Mouse (Mus musculus) small intestine, adult 2 months (tissue): ENCODE results near the gene Comt. TPM values are rescaled to one million over a fixed set of nuclear protein-coding genes. Genes with fewer than 3 reads are reported as not detected.
A peak's percentile ranks its signal among the peaks of the same experiment; 100 is the strongest.

Experiments
- H3K27ac ChIP-seq: fragments of 200-500 bp; 2 replicates; pipeline ENCODE4 v1.5.1; 2012; ENCODE audit warnings: low read depth, low read length, control low read depth, inconsistent platforms; ENCODE audit not compliant: insufficient read depth
- H3K27me3 ChIP-seq: fragments of 200-500 bp; 2 replicates; pipeline ENCODE4 v1.6.1; 2012; ENCODE audit warnings: mild to moderate bottlenecking, moderate library complexity, low read length, inconsistent platforms; ENCODE audit not compliant: control insufficient read depth, insufficient read depth
- H3K36me3 ChIP-seq: fragments of 200-500 bp; 2 replicates; pipeline ENCODE4 v1.6.1; 2012; ENCODE audit warnings: mild to moderate bottlenecking, low read length, control low read depth, inconsistent platforms; ENCODE audit not compliant: control insufficient read depth, insufficient read depth
- H3K4me1 ChIP-seq: fragments of 200-500 bp; 2 replicates; pipeline ENCODE4 v1.6.1; 2012; ENCODE audit warnings: low read length, inconsistent platforms, mixed read lengths; ENCODE audit not compliant: control insufficient read depth, insufficient read depth, insufficient read length
- H3K4me3 ChIP-seq: fragments of 200-500 bp; 2 replicates; pipeline ENCODE4 v1.5.1; 2012; ENCODE audit warnings: low read depth, mild to moderate bottlenecking, control low read depth, inconsistent platforms, low read length, moderate library complexity
- CTCF ChIP-seq: fragments of 200-500 bp; IDR thresholded peaks from 2 replicates; pipeline ENCODE4 v1.5.1; 2012; ENCODE audit warnings: low read depth, mild to moderate bottlenecking, control low read depth, inconsistent platforms, low read length, moderate library complexity, mixed read lengths; ENCODE audit not compliant: insufficient replicate concordance, insufficient read length; ENCODE audit errors: extremely low read depth
- POLR2A ChIP-seq: fragments of 200-500 bp; IDR thresholded peaks from 2 replicates; pipeline ENCODE4 v1.6.1; 2012; ENCODE audit warnings: low read depth, mild to moderate bottlenecking, control low read depth, inconsistent platforms, low read length, moderate library complexity
- WGBS: fragments of 180-500 bp; shearing (Covaris S2); methylation state at CpG from one replicate; pipeline ENCODE4 v1.1.7; 2018; 5-methylcytosine and 5-hydroxymethylcytosine counted together
- polyA plus RNA-seq: library from polyadenylated mRNA; depleted of rRNA; stranded (reverse); fragments of >200 nt; gene quantifications from 2 replicates; pipeline ENCODE4 v1.2.3, GENCODE M21; 2012

The Comt gene
- polyA plus RNA-seq, 1 experiment = 214 TPM

- WGBS = 29% methylated on average over 6 of the region's 6 CpGs
These were observed 9.5 kb upstream of the Comt start for GRCm38 (mm10) chr16:18436128-18436527.

DNA sequence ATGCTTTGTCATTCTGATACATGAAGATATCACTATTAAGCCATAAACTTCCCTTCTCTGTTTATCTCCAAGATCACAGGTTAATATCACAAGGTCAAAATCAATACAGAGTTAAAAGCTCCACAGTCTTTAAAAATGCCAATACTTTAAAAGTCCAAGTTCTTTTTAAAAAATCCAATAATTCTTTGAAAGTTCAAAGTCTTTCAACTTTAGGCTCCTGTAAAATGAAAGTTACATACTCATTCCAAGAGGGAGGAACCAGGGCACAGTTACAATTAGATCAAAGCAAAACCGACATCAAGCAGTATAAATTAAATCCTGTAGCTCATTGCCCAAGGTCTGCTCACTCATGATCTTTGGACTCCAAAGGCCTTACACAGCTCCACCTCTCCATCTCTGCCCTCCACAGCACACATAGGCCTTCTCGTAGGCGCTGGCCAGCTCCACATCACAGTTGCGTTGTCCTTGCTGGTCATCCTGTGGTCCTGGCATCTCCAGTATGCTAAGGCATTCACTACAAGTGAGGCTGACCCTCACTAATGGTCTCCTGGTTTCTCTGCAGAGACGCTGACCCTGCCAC, 6.8 kb upstream of the Comt start:
- Histone ChIP-seq H3K4me3 (no peak overlapping the region), H3K4me1 (peaks cover 21% of the 10 kb centered on the region), H3K36me3 (no peaks in the 10 kb centered on the region), H3K27ac (peak overlapping the region; percentile 76), H3K27me3 (no peaks in the 10 kb centered on the region)
- WGBS = 25% methylated on average over 5 of the region's 5 CpGs
- TF ChIP-seq POLR2A (no peak), CTCF (no peak)

More at GRCm38 (mm10) chr16:18436128-18436527, 9.5 kb upstream of the Comt start:
- no peak overlapping the region for H3K4me3 ChIP-seq
- H3K27me3 ChIP-seq = no peaks in the 10 kb centered on the region
- no peaks in the 10 kb centered on the region; the same call in 1 of the 2 replicates for H3K36me3 ChIP-seq
- H3K27ac ChIP-seq = no peak overlapping the region
- H3K4me1 ChIP-seq = peaks cover 12% of the 10 kb centered on the region
- no peak for TF ChIP-seq POLR2A
- no peak for TF ChIP-seq CTCF

DNA sequence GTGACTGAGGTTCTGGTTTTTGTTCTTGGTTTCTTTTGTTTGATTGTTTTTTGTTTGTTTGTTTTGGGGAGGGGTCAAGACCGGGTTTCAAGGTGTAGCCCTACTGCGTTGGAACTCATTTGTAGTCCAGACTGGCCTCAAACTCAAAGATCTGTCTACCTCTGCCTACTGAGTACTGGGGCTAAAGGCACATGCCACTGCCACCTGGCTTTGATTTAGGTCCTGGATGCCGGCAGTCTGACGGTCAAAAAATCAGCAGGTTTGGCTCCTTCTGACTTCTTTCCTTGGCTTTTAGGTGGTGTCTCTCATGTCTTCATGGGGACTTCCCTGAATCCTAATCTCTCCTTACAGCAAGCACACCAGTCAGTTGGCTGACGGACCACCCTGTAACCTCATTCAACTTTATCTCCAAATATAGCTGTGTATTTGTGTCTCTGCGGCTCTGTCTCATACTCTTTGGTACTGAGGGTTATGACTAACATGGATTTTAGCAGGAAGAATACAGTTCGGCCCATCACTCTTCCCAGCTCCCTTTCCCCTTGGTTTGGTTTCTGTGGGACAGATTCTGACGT, 4.1 kb upstream of the Comt start:
- H3K27ac ChIP-seq = no peak overlapping the region
- no peak overlapping the region for H3K4me3 ChIP-seq
- no peaks in the 10 kb centered on the region for H3K27me3 ChIP-seq
- TF ChIP-seq POLR2A (no peak), CTCF (no peak)
- H3K4me1 ChIP-seq = peaks cover 28% of the 10 kb centered on the region
- 67% methylated on average over 8 of the region's 8 CpGs for WGBS
- no peaks in the 10 kb centered on the region for H3K36me3 ChIP-seq

GRCm38 (mm10) chr16:18429641-18430040, 3.0 kb upstream of the Comt start:
- peaks cover 29% of the 10 kb centered on the region for H3K4me1 ChIP-seq
- 65% methylated on average over 8 of the region's 8 CpGs for WGBS
- H3K27me3 ChIP-seq = no peaks in the 10 kb centered on the region
- H3K36me3 ChIP-seq = no peaks in the 10 kb centered on the region
- H3K4me3 ChIP-seq = no peak overlapping the region
- H3K27ac ChIP-seq = peak overlapping the region; percentile 69; the same call in 1 of the 2 replicates
- TF ChIP-seq CTCF = no peak
- TF ChIP-seq POLR2A = no peak

- H3K4me1 ChIP-seq = peaks cover 29% of the 10 kb centered on the region
- TF ChIP-seq CTCF (no peak), POLR2A (no peak)
- 36% methylated on average over 7 of the region's 7 CpGs for WGBS
- H3K27me3 ChIP-seq = no peaks in the 10 kb centered on the region
- no peaks in the 10 kb centered on the region for H3K36me3 ChIP-seq
- no peak overlapping the region for H3K4me3 ChIP-seq
- H3K27ac ChIP-seq = peak overlapping the region; percentile 69
These were observed 1.9 kb upstream of the Comt start for GRCm38 (mm10) chr16:18428516-18429042.

DNA sequence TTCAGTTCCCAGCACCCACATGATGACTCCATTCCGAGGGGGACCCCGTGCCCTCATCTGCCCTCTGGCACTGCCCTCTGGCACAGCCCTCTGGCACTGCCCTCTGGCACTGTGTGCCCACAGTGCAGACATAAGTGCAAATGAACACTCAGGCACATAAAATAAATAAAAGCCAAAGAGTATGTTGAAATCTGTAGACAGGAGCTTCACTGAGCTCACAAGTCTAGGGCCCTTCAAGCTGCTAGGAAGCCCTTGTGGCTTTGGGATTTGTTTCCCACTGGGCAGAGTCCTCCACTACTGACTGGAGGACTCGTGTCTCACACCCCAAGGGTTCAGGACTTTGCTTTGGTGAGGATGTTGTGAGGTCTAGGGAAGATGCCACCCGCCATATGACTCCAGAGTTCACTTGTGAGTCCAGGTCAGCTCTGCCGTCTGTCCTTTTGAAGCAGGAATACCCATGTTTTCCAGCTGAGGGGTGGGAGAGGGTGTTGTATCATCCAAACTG, 1.4 kb upstream of the Comt start:
- peaks cover 29% of the 10 kb centered on the region for H3K4me1 ChIP-seq
- WGBS = 55% methylated on average over 5 of the region's 5 CpGs
- H3K36me3 ChIP-seq = 0 out of 2 replicates have a peak, but pooled peaks cover 3% of the 10 kb centered on the region
- no peak for TF ChIP-seq CTCF
- TF ChIP-seq POLR2A = no peak
- peak overlapping the region; percentile 69 for H3K27ac ChIP-seq
- H3K27me3 ChIP-seq = no peaks in the 10 kb centered on the region
- H3K4me3 ChIP-seq = no peak overlapping the region

DNA sequence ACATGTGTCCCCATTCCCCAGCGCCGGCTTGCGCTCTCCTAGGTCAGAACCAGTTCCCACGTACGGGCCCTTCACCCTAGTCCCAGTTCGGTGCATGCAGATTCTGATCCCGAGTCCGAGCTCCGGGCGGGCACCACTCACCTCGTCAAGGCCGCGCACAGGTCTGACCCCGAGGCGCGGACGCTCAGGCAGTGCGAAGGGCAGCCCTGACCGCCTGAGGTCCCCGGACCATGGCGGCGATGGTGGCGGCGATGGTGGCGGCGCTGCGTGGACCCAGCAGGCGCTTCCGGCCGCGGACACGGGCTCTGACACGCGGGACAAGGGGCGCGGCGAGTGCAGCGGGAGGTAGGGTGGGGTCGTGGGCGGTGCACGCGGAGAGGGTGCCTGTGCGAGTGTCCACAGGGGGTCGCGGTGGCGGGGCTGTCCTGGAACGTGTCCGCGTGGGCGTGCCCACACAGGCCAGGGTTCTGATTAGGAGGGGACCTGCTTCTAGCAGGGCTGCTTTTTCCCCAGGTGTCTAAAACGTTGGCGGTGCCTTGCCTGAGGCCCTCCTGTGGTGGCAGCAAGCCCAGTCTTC, 349 bp downstream of the Comt start, which contains the start of gene Txnrd2:
TSS of gene Txnrd2 (plus strand) at position 170 of the 577 bp plus-strand sequence.
- Histone ChIP-seq H3K4me1 (peaks cover 29% of the 10 kb centered on the region), H3K27ac (peak within 1 kb of the TSS; percentile 85), H3K27me3 (no peaks in the 10 kb centered on the region), H3K4me3 (peak within 1 kb of the TSS; percentile 91), H3K36me3 (peaks cover 7% of the 10 kb centered on the region)
- WGBS = under 1% methylated on average over 52 of the region's 52 CpGs
- TF ChIP-seq CTCF = peak; percentile 45; the same call in 1 of the 2 replicates
- peak; percentile 49 for TF ChIP-seq POLR2A
